Mouse (Mus musculus) limb, embryonic 14.5 days (tissue): Measurements from ENCODE around the gene Timm17b. TPM values are rescaled to one million over a fixed set of nuclear protein-coding genes. Genes with fewer than 3 reads are reported as not detected.
A peak's percentile ranks its signal among the peaks of the same experiment; 100 is the strongest.
"Not testable (repeated sequence)": the region's sequence is repeated elsewhere in the genome, so short reads cannot be mapped to it uniquely, and the experiment has no call there.

Experiments used
- ATAC-seq: fragments of 200-750 bp; cut with Nextera tagmentation; 2 replicates; pipeline ENCODE4 v1.8.0; 2017; ENCODE audit warnings: low read depth, moderate number of reproducible peaks, moderate TSS enrichment; ENCODE audit not compliant: low FRiP score
- DNase-seq: peaks from one replicate; pipeline ENCODE4 v3.0.0-alpha.2; 2015; ENCODE audit warnings: low spot score
- H3K27ac ChIP-seq: fragments of 300-500 bp; sonication (generic); replicated peaks from 2 replicates; pipeline ENCODE4 v1.5.1; 2014; ENCODE audit warnings: low read depth, mild to moderate bottlenecking, low read length, moderate library complexity, mixed read lengths
- H3K27me3 ChIP-seq: fragments of 300-500 bp; sonication (generic); 2 replicates; pipeline ENCODE4 v1.6.1; 2014; ENCODE audit warnings: low read length, mixed read lengths; ENCODE audit not compliant: control insufficient read depth, insufficient read depth
- H3K36me3 ChIP-seq: fragments of 300-500 bp; sonication (generic); 2 replicates; pipeline ENCODE4 v1.6.1; 2014; ENCODE audit warnings: mild to moderate bottlenecking, low read length, moderate library complexity, mixed read lengths; ENCODE audit not compliant: control insufficient read depth, insufficient read depth
- H3K4me1 ChIP-seq: fragments of 300-500 bp; sonication (generic); 2 replicates; pipeline ENCODE4 v1.6.1; 2014; ENCODE audit warnings: antibody characterized with exemption, low read length, mixed read lengths; ENCODE audit not compliant: control insufficient read depth, insufficient read depth
- H3K4me2 ChIP-seq: fragments of 300-500 bp; sonication (generic); replicated peaks from 2 replicates; pipeline ENCODE4 v1.6.1; 2014; ENCODE audit warnings: low read depth, mild to moderate bottlenecking, low read length, moderate library complexity; ENCODE audit not compliant: severe bottlenecking
- H3K4me3 ChIP-seq: fragments of 300-500 bp; sonication (generic); replicated peaks from 2 replicates; pipeline ENCODE4 v1.5.1; 2014; ENCODE audit warnings: low read length
- H3K9ac ChIP-seq: fragments of 300-500 bp; sonication (generic); 2 replicates; pipeline ENCODE4 v1.6.1; 2014; ENCODE audit warnings: mild to moderate bottlenecking, low read depth, low read length, moderate library complexity; ENCODE audit not compliant: severe bottlenecking
- H3K9me3 ChIP-seq: fragments of 300-500 bp; sonication (generic); 2 replicates; pipeline ENCODE4 v1.6.1; 2016; ENCODE audit warnings: low read length; ENCODE audit not compliant: control insufficient read depth
- POLR2A ChIP-seq: fragments of 200-500 bp; IDR thresholded peaks from 2 replicates; pipeline ENCODE4 v1.8.0; 2012; ENCODE audit warnings: inconsistent platforms, mild to moderate bottlenecking, moderate library complexity, borderline replicate concordance; ENCODE audit not compliant: insufficient read depth, insufficient read length; ENCODE audit errors: extremely low read depth
- WGBS: fragments of 180-500 bp; shearing (Covaris S2); extraction: QIAGEN DNeasy Blood & Tissue Kit; methylation state at CpG from one replicate; pipeline ENCODE4 v1.1.7; 2014; 5-methylcytosine and 5-hydroxymethylcytosine counted together
- polyA plus RNA-seq, 2 experiments: library from polyadenylated mRNA; depleted of rRNA in 1 of 2; stranded (reverse) in 1 of 2; unstranded in 1 of 2; fragments of >200 nt; fragmentation: Nextera tagmentation in 1 of 2; extraction: Ambion mirVana in 1 of 2; gene quantifications; 2 replicates each; pipeline versions ENCODE4 v1.2.1 to v1.2.3; 2012 to 2014

Timm17b gene
- polyA plus RNA-seq, 2 experiments, result 50.1 to 196 TPM

- 87% methylated on average over 4 of the region's 5 CpGs for WGBS
Measured at GRCm38 (mm10) chrX:7907735-7908134, 8.6 kb downstream of the Timm17b start, which contains the start of gene Gm10491. Gene Gm10491 (minus strand): TSS chrX:7907835.

GRCm38 (mm10) chrX:7909242-7909641 is 10.1 kb downstream of the Timm17b start, which contains the start of gene Gm10490:
Gene Gm10490 (plus strand): TSS chrX:7909542.
- not testable (repeated sequence) for H3K27ac ChIP-seq, ATAC-seq, H3K4me3 ChIP-seq, H3K9ac ChIP-seq, DNase-seq, H3K27me3 ChIP-seq, H3K4me2 ChIP-seq, H3K4me1 ChIP-seq, H3K9me3 ChIP-seq
- 86% methylated on average over 4 of the region's 4 CpGs for WGBS
- peaks cover 10% of the 10 kb centered on the region for H3K36me3 ChIP-seq

More at GRCm38 (mm10) chrX:7907735-7908134, 8.6 kb downstream of the Timm17b start, which contains the start of gene Gm10491:
- H3K9me3 ChIP-seq, result no peaks in the 10 kb centered on the region
- H3K27me3 ChIP-seq, result no peaks in the 10 kb centered on the region
- H3K4me1 ChIP-seq, result no peaks in the 10 kb centered on the region
- no peak for TF ChIP-seq POLR2A
- H3K4me2 ChIP-seq, result no peak within 1 kb of the TSS
- DNase-seq (no peak), ATAC-seq (no peak)
- H3K9ac ChIP-seq, result no peak within 1 kb of the TSS
- H3K36me3 ChIP-seq, result peaks cover 10% of the 10 kb centered on the region
- H3K4me3 ChIP-seq, result no peak within 1 kb of the TSS
- no peak within 1 kb of the TSS for H3K27ac ChIP-seq

- no peak overlapping the region for H3K9ac ChIP-seq
- H3K4me3 ChIP-seq, result no peak overlapping the region
- ATAC-seq, result no peak
- TF ChIP-seq POLR2A, result no peak
- no peaks in the 10 kb centered on the region for H3K4me1 ChIP-seq
- no peak overlapping the region for H3K27ac ChIP-seq
- no peaks in the 10 kb centered on the region for H3K27me3 ChIP-seq
- H3K4me2 ChIP-seq, result no peak overlapping the region
- whole genome bisulfite sequencing, result 61% methylated on average over 6 of the region's 6 CpGs
- H3K36me3 ChIP-seq, result peaks cover 10% of the 10 kb centered on the region
- no peaks in the 10 kb centered on the region for H3K9me3 ChIP-seq
- DNase-seq, result no peak
Measured at GRCm38 (mm10) chrX:7910473-7910872, 11.3 kb downstream of the Timm17b start.

GRCm38 (mm10) chrX:7915669-7916068 is 16.5 kb downstream of the Timm17b start:
- not testable (repeated sequence) for H3K27ac ChIP-seq, ATAC-seq, H3K4me3 ChIP-seq, H3K4me1 ChIP-seq, H3K4me2 ChIP-seq, H3K9ac ChIP-seq, DNase-seq, H3K9me3 ChIP-seq, H3K36me3 ChIP-seq, H3K27me3 ChIP-seq
- 44% methylated on average over 3 of the region's 3 CpGs for WGBS

- H3K4me1 ChIP-seq, H3K27ac ChIP-seq, H3K4me3 ChIP-seq, H3K36me3 ChIP-seq, DNase-seq, H3K9me3 ChIP-seq, H3K9ac ChIP-seq, H3K4me2 ChIP-seq, ATAC-seq: not testable (repeated sequence)
- WGBS, result 70% methylated on average over 6 of the region's 6 CpGs
- peaks cover 26% of the 10 kb centered on the region for H3K27me3 ChIP-seq
Measured at GRCm38 (mm10) chrX:7917960-7918359, 18.8 kb downstream of the Timm17b start.

- no peak for ATAC-seq
- 21% methylated on average over 20 of the region's 40 CpGs for WGBS
- H3K27me3 ChIP-seq, result peaks cover 28% of the 10 kb centered on the region
Measured at GRCm38 (mm10) chrX:7919601-7920383, 20.6 kb downstream of the Timm17b start, which contains the start of gene Pcsk1n. Gene Pcsk1n (plus strand): TSS chrX:7919822.

More at GRCm38 (mm10) chrX:7919601-7920383, 20.6 kb downstream of the Timm17b start, which contains the start of gene Pcsk1n:
- Histone ChIP-seq H3K4me3 (peak within 1 kb of the TSS; percentile 30), H3K4me2 (peak within 1 kb of the TSS; percentile 43), H3K36me3 (no peaks in the 10 kb centered on the region), H3K27ac (no peak within 1 kb of the TSS), H3K9ac (no peak within 1 kb of the TSS), H3K4me1 (no peaks in the 10 kb centered on the region), H3K9me3 (no peaks in the 10 kb centered on the region)
- no peak for TF ChIP-seq POLR2A
- DNase-seq, result no peak
